Mouse (Mus musculus) G1E (cell line): ENCODE results near the gene Sec22a.

ENCODE experiments used
- CTCF ChIP-seq: IDR thresholded peaks from 2 replicates; pipeline ENCODE4 v1.5.1; 2012; ENCODE audit warnings: low read depth, low read length, inconsistent platforms, mixed read lengths
- GATA1 ChIP-seq: IDR thresholded peaks from 2 replicates; pipeline ENCODE4 v1.6.1; 2012; ENCODE audit warnings: borderline replicate concordance, low read length, inconsistent platforms, mixed read lengths
- POLR2AphosphoS5 ChIP-seq: IDR thresholded peaks from 2 replicates; pipeline ENCODE4 v1.6.1; 2012; ENCODE audit warnings: low read depth, low read length, inconsistent platforms; ENCODE audit not compliant: insufficient replicate concordance

- TF ChIP-seq CTCF (no peak), GATA1 (no peak), POLR2AphosphoS5 (no peak)
Observed at GRCm38 (mm10) chr16:35363150-35364062, at the start of gene Sec22a.
